Mouse (Mus musculus) macrophage (primary cell): ENCODE measurements around the gene Galnt11. TPM values are rescaled to one million over a fixed set of nuclear protein-coding genes. Genes with fewer than 3 reads are reported as not detected.

Source experiments
- H3K27ac ChIP-seq: fragments of 350-480 bp; formaldehyde crosslinking; 2 replicates; pipeline ENCODE4 v1.9.0; 2021
- H3K36me3 ChIP-seq: fragments of 350-480 bp; formaldehyde crosslinking; 2 replicates; pipeline ENCODE4 v1.9.0; 2021; ENCODE audit errors: inconsistent target
- H3K4me3 ChIP-seq: fragments of 350-480 bp; formaldehyde crosslinking; 2 replicates; pipeline ENCODE4 v1.9.0; 2021; ENCODE audit errors: inconsistent target
- H3K79me2 ChIP-seq: fragments of 350-480 bp; formaldehyde crosslinking; 2 replicates; pipeline ENCODE4 v1.9.0; 2021; ENCODE audit errors: inconsistent target
- WGBS: methylation state at CpG from one replicate; pipeline ENCODE4 v1.1.7; 2026; ENCODE audit warnings: inconsistent platforms; ENCODE audit not compliant: missing documents; 5-methylcytosine and 5-hydroxymethylcytosine counted together
- polyA plus RNA-seq: library from polyadenylated mRNA; stranded (reverse); fragments of 250-400 nt; gene quantifications from 3 replicates; pipeline ENCODE4 v1.2.4, GENCODE M21; 2018; ENCODE audit warnings: inconsistent platforms

Galnt11 gene
- polyA plus RNA-seq, 1 experiment from 2014 or later, result 20.9 TPM

- no peak overlapping the region for H3K4me3 ChIP-seq
- H3K27ac ChIP-seq, result no peak overlapping the region
- H3K36me3 ChIP-seq, result peaks cover 36% of the 10 kb centered on the region
- 85% methylated on average over 3 of the region's 3 CpGs for WGBS
- H3K79me2 ChIP-seq, result no peaks in the 10 kb centered on the region
Measured at GRCm38 (mm10) chr5:25296830-25297229, 75.1 kb downstream of the Galnt11 start.

GRCm38 (mm10) chr5:25310226-25310625 lies 88.5 kb downstream of the Galnt11 start:
- no peak overlapping the region for H3K4me3 ChIP-seq
- no peaks in the 10 kb centered on the region for H3K79me2 ChIP-seq
- H3K36me3 ChIP-seq, result peaks cover 53% of the 10 kb centered on the region
- no peak overlapping the region for H3K27ac ChIP-seq
- WGBS, result 100% methylated on average over 2 of the region's 2 CpGs

GRCm38 (mm10) chr5:25313881-25314280 lies 92.2 kb downstream of the Galnt11 start:
- Histone ChIP-seq H3K36me3 (peaks cover 60% of the 10 kb centered on the region), H3K79me2 (no peaks in the 10 kb centered on the region), H3K4me3 (no peak overlapping the region), H3K27ac (no peak overlapping the region)
- 81% methylated on average over 6 of the region's 6 CpGs for WGBS

Other genes starting within 250 kb of the Galnt11 start
- gene Prkag2, start 121.3 kb upstream of the Galnt11 start, polyA plus RNA-seq, result 15.5 to 28.2 TPM (median 23.0 TPM) in 3 replicates
- gene Galntl5, start 40.4 kb upstream of the Galnt11 start, polyA plus RNA-seq, result not detected in 3 replicates
- not detected in 3 replicates for gene E130116L18Rik, start 1.2 kb downstream of the Galnt11 start, polyA plus RNA-seq